Mouse (Mus musculus): ENCODE measurements around the gene Eci2. TPM values are rescaled to one million over a fixed set of nuclear protein-coding genes. Genes with fewer than 3 reads are reported as not detected.
"Not testable (repeated sequence)": the region's sequence is repeated elsewhere in the genome, so short reads cannot be mapped to it uniquely, and the experiment has no call there.

Gene Eci2
- total and polyA plus RNA-seq, 3 experiments = 118 to 260 (median 234) TPM

DNA sequence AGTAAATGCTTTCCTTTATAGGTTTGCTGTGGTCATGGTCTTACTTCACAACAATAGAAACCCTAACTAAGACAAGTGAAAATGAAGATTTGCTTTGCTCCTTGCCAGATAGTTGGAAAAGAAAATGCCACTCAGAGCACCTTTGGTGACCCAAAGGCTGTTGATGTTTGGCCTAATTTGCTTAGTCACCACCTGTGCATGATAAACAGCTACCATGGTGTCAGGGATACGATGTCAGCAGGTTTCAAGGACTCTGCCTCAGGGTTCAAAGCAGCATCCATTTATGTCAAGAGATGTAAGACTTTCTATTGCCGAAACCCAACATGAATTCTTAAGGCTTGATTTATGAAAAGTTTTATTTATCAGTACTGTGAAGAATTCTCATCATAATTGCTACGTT, 49.5 kb downstream of the Eci2 start:
- no peak for TF ChIP-seq CTCF (IDR thresholded peaks at IDR 0.05)
- TF ChIP-seq EP300 (IDR thresholded peaks at IDR 0.05; ENCODE audit: insufficient read depth, low read depth, low read length) = no peak
- TF ChIP-seq POLR2A (IDR thresholded peaks at IDR 0.05; ENCODE audit: insufficient read depth, low read depth, low read length) = no peak
- H3K27me3 ChIP-seq (ENCODE audit: control insufficient read depth, insufficient read depth, low read length) = no peaks in the 10 kb centered on the region
- H3K27ac ChIP-seq = no peak overlapping the region
- no peaks in the 10 kb centered on the region for H3K79me2 ChIP-seq (replicated peaks; ENCODE audit: control insufficient read depth, insufficient read depth, low read length)
- H3K9ac ChIP-seq (ENCODE audit: low read depth, low read length) = no peak overlapping the region
- DNase-seq = no peak
- no peaks in the 10 kb centered on the region for H3K4me1 ChIP-seq (ENCODE audit: control insufficient read depth, insufficient read depth, low read length)
- intact Hi-C loops (cut with DNase I) = loop anchor here (10.0 kb wide), 2 partner anchors 47 to 73 kb away; partner anchors contain the start of gene Eci2
- no peak overlapping the region for H3K4me3 ChIP-seq
- peaks cover 6% of the 10 kb centered on the region for H3K36me3 ChIP-seq (ENCODE audit: control insufficient read depth, insufficient read depth, low read length)
- 96% methylated on average over 3 of the region's 3 CpGs for WGBS

DNA sequence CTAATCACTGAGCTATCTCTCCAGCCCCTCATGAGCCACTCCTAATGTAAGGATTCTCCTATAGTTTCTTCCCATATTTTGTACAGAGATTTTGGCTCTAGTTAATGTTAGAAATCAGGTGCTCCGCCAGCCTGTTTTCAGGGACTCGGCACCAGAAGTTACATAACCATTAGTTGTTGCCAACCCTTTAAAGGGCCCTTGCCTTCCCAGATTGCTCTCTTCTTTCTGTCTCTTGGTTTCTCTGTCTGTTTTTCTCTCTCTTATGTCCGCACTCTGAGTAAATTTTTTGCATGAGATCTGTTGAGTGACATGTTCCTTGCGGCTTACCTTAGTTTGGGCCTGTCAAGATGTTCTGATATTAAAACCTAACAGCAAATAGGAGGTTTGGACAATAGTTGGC, 50.8 kb downstream of the Eci2 start:
- Histone ChIP-seq H3K27me3 (ENCODE audit: control insufficient read depth, insufficient read depth, low read length) (no peaks in the 10 kb centered on the region), H3K27ac (no peak overlapping the region), H3K4me3 (no peak overlapping the region), H3K9ac (ENCODE audit: low read depth, low read length) (no peak overlapping the region), H3K79me2 (replicated peaks; ENCODE audit: control insufficient read depth, insufficient read depth, low read length) (no peaks in the 10 kb centered on the region), H3K36me3 (ENCODE audit: control insufficient read depth, insufficient read depth, low read length) (peaks cover 6% of the 10 kb centered on the region), H3K4me1 (ENCODE audit: control insufficient read depth, insufficient read depth, low read length) (no peaks in the 10 kb centered on the region)
- TF ChIP-seq CTCF (IDR thresholded peaks at IDR 0.05) = no peak
- TF ChIP-seq POLR2A (IDR thresholded peaks at IDR 0.05; ENCODE audit: insufficient read depth, low read depth, low read length) = no peak
- DNase-seq = no peak
- intact Hi-C loops (cut with DNase I) = loop anchor here (10.0 kb wide), 2 partner anchors 49 to 71 kb away; partner anchors contain the start of gene Eci2
- WGBS = 77% methylated on average over 4 of the region's 4 CpGs

DNA sequence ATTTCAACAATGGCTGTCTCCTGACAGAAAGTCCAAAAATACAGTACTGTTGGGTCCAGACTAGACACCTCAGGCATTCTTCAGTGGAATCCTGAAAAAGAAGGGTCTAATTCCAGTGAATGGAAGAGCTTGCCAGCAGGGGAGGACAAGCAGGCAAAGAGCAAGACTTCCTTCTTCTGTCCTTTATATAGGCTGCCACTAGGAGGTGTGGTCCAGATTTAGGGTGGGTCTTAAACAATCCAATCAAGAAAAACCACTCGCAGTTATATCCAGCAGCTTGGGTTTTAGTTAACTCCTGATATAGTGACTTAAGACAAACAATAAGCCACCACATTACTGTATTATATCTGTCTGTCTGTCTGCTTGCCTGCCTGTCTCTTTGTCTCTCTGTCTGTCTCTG, 53.1 kb downstream of the Eci2 start:
- intact Hi-C loops (cut with DNase I) = loop anchor here (2.0 to 10.0 kb wide), 4 partner anchors 51 to 786 kb away; partner anchors contain the start of gene Eci2
- no peak for DNase-seq
- TF ChIP-seq EP300 (IDR thresholded peaks at IDR 0.05; ENCODE audit: insufficient read depth, low read depth, low read length) (no peak), POLR2A (IDR thresholded peaks at IDR 0.05; ENCODE audit: insufficient read depth, low read depth, low read length) (no peak)
- WGBS = 17% methylated on average over 1 of the region's 1 CpGs
- Histone ChIP-seq H3K27ac (no peak overlapping the region), H3K9ac (ENCODE audit: low read depth, low read length) (no peak overlapping the region), H3K79me2 (replicated peaks; ENCODE audit: control insufficient read depth, insufficient read depth, low read length) (no peaks in the 10 kb centered on the region), H3K36me3 (ENCODE audit: control insufficient read depth, insufficient read depth, low read length) (peaks cover 2% of the 10 kb centered on the region), H3K4me1 (ENCODE audit: control insufficient read depth, insufficient read depth, low read length) (no peaks in the 10 kb centered on the region), H3K4me3 (no peak overlapping the region), H3K27me3 (ENCODE audit: control insufficient read depth, insufficient read depth, low read length) (no peaks in the 10 kb centered on the region)

DNA sequence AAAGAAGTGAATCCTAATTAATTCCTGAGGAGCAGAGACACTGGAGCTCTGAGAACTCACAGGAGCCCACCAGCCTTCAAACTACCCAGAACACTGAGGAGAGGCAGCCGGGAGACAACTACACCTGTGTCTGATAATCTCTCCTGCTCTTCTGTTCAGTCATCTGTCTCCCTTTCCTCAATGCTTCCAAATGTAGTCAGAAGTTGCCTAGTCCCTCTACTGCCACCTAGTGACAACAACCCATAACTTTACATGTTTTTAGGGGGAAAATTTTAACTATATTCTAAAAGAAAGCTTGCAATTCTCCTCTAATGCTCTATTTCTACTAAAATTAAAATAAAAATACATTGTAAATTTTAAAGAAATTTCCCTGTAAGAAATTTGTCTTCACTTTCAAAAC, 53.7 kb downstream of the Eci2 start:
- H3K9ac ChIP-seq (ENCODE audit: low read depth, low read length) = no peak overlapping the region
- no peak for DNase-seq
- H3K4me1 ChIP-seq (ENCODE audit: control insufficient read depth, insufficient read depth, low read length) = no peaks in the 10 kb centered on the region
- 28% methylated on average over 1 of the region's 1 CpGs for WGBS
- peaks cover 2% of the 10 kb centered on the region for H3K36me3 ChIP-seq (ENCODE audit: control insufficient read depth, insufficient read depth, low read length)
- TF ChIP-seq EP300 (IDR thresholded peaks at IDR 0.05; ENCODE audit: insufficient read depth, low read depth, low read length) (no peak), CTCF (IDR thresholded peaks at IDR 0.05) (peak; percentile 87), POLR2A (IDR thresholded peaks at IDR 0.05; ENCODE audit: insufficient read depth, low read depth, low read length) (no peak)
- H3K4me3 ChIP-seq = no peak overlapping the region
- H3K79me2 ChIP-seq (replicated peaks; ENCODE audit: control insufficient read depth, insufficient read depth, low read length) = no peaks in the 10 kb centered on the region
- intact Hi-C loops (cut with DNase I) = loop anchor here (2.0 to 10.0 kb wide), 4 partner anchors 52 to 786 kb away; partner anchors contain the start of gene Eci2
- H3K27me3 ChIP-seq (ENCODE audit: control insufficient read depth, insufficient read depth, low read length) = no peaks in the 10 kb centered on the region
- no peak overlapping the region for H3K27ac ChIP-seq

DNA sequence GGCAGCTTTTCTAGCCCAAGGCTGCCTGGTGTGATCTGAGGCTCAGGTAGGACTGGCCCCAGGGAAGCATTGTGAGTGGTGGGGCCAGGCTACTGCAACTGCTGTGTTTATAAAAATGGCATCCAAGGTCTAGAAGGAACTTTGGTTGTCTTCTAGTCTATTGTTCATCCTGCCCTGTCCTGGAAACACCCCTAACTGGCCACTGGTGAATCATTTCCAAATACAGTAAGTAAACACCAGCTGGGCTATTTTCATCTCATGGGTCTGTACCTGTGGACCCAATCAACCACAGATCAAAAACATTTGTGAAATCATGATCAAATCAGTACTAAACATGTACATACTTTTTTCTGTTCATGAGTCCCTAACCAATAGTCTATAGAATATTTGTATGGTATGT, 54.4 kb downstream of the Eci2 start:
- intact Hi-C loops (cut with DNase I) = loop anchor here (2.0 to 10.0 kb wide), 4 partner anchors 52 to 785 kb away; partner anchors contain the start of gene Eci2
- not testable (repeated sequence) for H3K4me1 ChIP-seq (ENCODE audit: control insufficient read depth, insufficient read depth, low read length); H3K36me3 ChIP-seq (ENCODE audit: control insufficient read depth, insufficient read depth, low read length); H3K27ac ChIP-seq; H3K9ac ChIP-seq (ENCODE audit: low read depth, low read length); H3K79me2 ChIP-seq (replicated peaks; ENCODE audit: control insufficient read depth, insufficient read depth, low read length); DNase-seq; H3K27me3 ChIP-seq (ENCODE audit: control insufficient read depth, insufficient read depth, low read length); H3K4me3 ChIP-seq

DNA sequence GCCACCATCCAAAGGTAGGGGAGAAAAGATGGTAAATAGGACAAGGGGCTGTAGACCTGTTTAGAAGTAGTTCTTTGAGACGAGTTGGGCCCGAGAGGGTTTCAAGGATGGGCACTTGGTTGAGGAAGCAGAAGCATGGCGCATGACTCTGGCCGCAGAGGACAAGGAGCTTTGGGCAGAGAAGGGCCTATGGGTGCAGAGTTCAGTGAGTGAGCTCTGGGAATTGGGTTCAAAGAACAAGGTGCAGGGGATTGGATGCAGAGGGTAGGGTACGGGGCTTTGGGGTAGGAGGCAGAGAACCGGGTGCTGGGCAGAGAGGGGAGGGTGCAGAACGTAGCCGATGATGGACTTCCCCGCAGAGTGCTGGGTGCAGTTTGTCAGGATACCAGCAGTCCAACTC, 61.2 kb downstream of the Eci2 start:
- H3K27ac ChIP-seq; H3K36me3 ChIP-seq (ENCODE audit: control insufficient read depth, insufficient read depth, low read length); H3K4me3 ChIP-seq; DNase-seq; H3K79me2 ChIP-seq (replicated peaks; ENCODE audit: control insufficient read depth, insufficient read depth, low read length); H3K4me1 ChIP-seq (ENCODE audit: control insufficient read depth, insufficient read depth, low read length); H3K27me3 ChIP-seq (ENCODE audit: control insufficient read depth, insufficient read depth, low read length); H3K9ac ChIP-seq (ENCODE audit: low read depth, low read length); intact Hi-C loops (cut with DNase I): not testable (repeated sequence)
- 85% methylated on average over 9 of the region's 9 CpGs for WGBS

DNA sequence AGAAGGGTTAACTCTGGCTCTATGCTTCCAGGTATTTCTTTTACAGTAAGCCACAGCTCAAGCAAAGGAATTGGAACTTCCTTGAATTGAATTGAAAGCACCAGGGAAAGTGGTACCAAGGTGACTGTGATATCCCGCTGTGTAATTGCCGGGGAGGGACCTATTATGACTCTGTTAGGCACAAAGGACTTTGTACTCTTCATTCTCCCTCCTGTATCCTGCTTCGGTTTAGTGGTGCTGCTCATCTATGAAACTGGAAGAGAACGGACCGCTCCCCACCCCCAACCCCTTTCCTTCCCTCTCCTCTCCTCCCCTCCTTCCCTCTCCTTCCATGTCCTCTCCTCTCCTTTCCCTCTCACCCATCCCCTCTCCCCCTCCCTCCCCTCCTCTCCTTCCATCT, 62.0 kb downstream of the Eci2 start:
- no peaks in the 10 kb centered on the region for H3K36me3 ChIP-seq (ENCODE audit: control insufficient read depth, insufficient read depth, low read length)
- H3K79me2 ChIP-seq (replicated peaks; ENCODE audit: control insufficient read depth, insufficient read depth, low read length) = no peaks in the 10 kb centered on the region
- H3K4me3 ChIP-seq = peak overlapping the region; percentile 43
- DNase-seq = no peak
- H3K27me3 ChIP-seq (ENCODE audit: control insufficient read depth, insufficient read depth, low read length) = peaks cover 3% of the 10 kb centered on the region
- TF ChIP-seq EP300 (IDR thresholded peaks at IDR 0.05; ENCODE audit: insufficient read depth, low read depth, low read length) (no peak), POLR2A (IDR thresholded peaks at IDR 0.05; ENCODE audit: insufficient read depth, low read depth, low read length) (no peak), CTCF (IDR thresholded peaks at IDR 0.05) (no peak)
- H3K27ac ChIP-seq = no peak overlapping the region
- peaks cover 4% of the 10 kb centered on the region; the same call in 1 of the 2 replicates for H3K4me1 ChIP-seq (ENCODE audit: control insufficient read depth, insufficient read depth, low read length)
- intact Hi-C loops (cut with DNase I) = no loop called here
- no peak overlapping the region for H3K9ac ChIP-seq (ENCODE audit: low read depth, low read length)
- 49% methylated on average over 5 of the region's 5 CpGs for WGBS
